Mouse (Mus musculus) liver, embryonic 13.5 days (tissue): Measurements from ENCODE around the gene Mon1b. TPM values are rescaled to one million over a fixed set of nuclear protein-coding genes. Genes with fewer than 3 reads are reported as not detected.

Experiments
- ATAC-seq: fragments of 200-750 bp; cut with Nextera tagmentation; 2 replicates; pipeline ENCODE4 v1.8.0; 2017; ENCODE audit warnings: low read depth, mild to moderate bottlenecking, moderate number of reproducible peaks, moderate library complexity
- DNase-seq: peaks from one replicate; pipeline ENCODE4 v3.0.0; 2022
- H3K27ac ChIP-seq: fragments of 300-500 bp; sonication (generic); 2 replicates; pipeline ENCODE4 v1.5.1; 2015; ENCODE audit warnings: moderate library complexity, mild to moderate bottlenecking, inconsistent platforms
- H3K27me3 ChIP-seq: fragments of 300-500 bp; sonication (generic); 2 replicates; pipeline ENCODE4 v1.6.1; 2015; ENCODE audit warnings: mild to moderate bottlenecking, inconsistent platforms
- H3K36me3 ChIP-seq: fragments of 300-500 bp; sonication (generic); 2 replicates; pipeline ENCODE4 v1.6.1; 2015; ENCODE audit warnings: mild to moderate bottlenecking, inconsistent platforms
- H3K4me1 ChIP-seq: fragments of 300-500 bp; sonication (generic); replicated peaks from 2 replicates; pipeline ENCODE4 v1.6.1; 2015; ENCODE audit warnings: inconsistent platforms
- H3K4me2 ChIP-seq: fragments of 300-500 bp; sonication (generic); 2 replicates; pipeline ENCODE4 v1.6.1; 2015; ENCODE audit warnings: inconsistent platforms, mild to moderate bottlenecking, moderate library complexity
- H3K4me3 ChIP-seq: fragments of 300-500 bp; sonication (generic); replicated peaks from 2 replicates; pipeline ENCODE4 v1.5.1; 2015; ENCODE audit warnings: mild to moderate bottlenecking, inconsistent platforms
- H3K9ac ChIP-seq: fragments of 300-500 bp; sonication (generic); 2 replicates; pipeline ENCODE4 v1.6.1; 2015; ENCODE audit warnings: mild to moderate bottlenecking, inconsistent platforms
- H3K9me3 ChIP-seq: fragments of 300-500 bp; sonication (generic); replicated peaks from 2 replicates; pipeline ENCODE4 v1.6.1; 2016; ENCODE audit warnings: inconsistent platforms
- WGBS: fragments of 180-500 bp; shearing (Covaris S2); methylation state at CpG from one replicate; pipeline ENCODE4 v1.1.7; 2015; ENCODE audit not compliant: insufficient replicate concordance; 5-methylcytosine and 5-hydroxymethylcytosine counted together
- polyA plus RNA-seq: library from polyadenylated mRNA; unstranded; fragments of >200 nt; fragmentation: Nextera tagmentation; extraction: Ambion mirVana; gene quantifications from 2 replicates; pipeline ENCODE4 v1.2.1, GENCODE M21; 2015

The Mon1b gene
- polyA plus RNA-seq, 1 experiment from 2014 or later = 2.2 TPM

DNA sequence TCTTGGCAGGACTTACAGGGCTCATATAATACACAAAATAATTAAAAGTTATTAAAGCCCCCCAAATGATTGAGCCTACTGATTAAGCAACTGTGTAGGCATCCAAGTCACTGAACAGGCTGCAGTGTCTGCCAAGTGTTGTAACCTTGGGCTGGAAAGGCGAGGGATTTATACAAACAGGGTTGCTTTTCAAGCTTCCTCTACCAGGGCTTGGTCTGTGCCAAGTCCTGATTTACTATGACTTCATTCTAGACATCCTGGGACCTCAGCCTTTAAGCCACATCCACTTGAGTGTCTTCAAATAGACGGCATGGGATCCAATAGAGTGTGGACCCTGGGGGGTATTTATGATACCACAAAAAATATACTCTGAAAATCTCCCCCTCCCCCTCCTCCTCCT is 39.9 kb downstream of the Mon1b start:
- 63% methylated on average over 2 of the region's 2 CpGs for WGBS
- no peaks in the 10 kb centered on the region for H3K27me3 ChIP-seq
- no peak overlapping the region for H3K27ac ChIP-seq
- no peak overlapping the region for H3K4me2 ChIP-seq
- no peaks in the 10 kb centered on the region for H3K4me1 ChIP-seq
- no peak overlapping the region for H3K4me3 ChIP-seq
- H3K36me3 ChIP-seq = no peaks in the 10 kb centered on the region
- ATAC-seq (no peak), DNase-seq (no peak)
- H3K9ac ChIP-seq = no peak overlapping the region
- no peaks in the 10 kb centered on the region for H3K9me3 ChIP-seq

- ATAC-seq (no peak), DNase-seq (no peak)
- H3K4me3 ChIP-seq = no peak overlapping the region
- WGBS = 63% methylated on average over 1 of the region's 1 CpGs
- no peak overlapping the region for H3K4me2 ChIP-seq
- H3K36me3 ChIP-seq = no peaks in the 10 kb centered on the region
- H3K27me3 ChIP-seq = no peaks in the 10 kb centered on the region
- no peaks in the 10 kb centered on the region for H3K9me3 ChIP-seq
- no peak overlapping the region for H3K27ac ChIP-seq
- no peaks in the 10 kb centered on the region for H3K4me1 ChIP-seq
- no peak overlapping the region for H3K9ac ChIP-seq
Measured at GRCm38 (mm10) chr8:113676811-113677210, 41.4 kb downstream of the Mon1b start.

DNA sequence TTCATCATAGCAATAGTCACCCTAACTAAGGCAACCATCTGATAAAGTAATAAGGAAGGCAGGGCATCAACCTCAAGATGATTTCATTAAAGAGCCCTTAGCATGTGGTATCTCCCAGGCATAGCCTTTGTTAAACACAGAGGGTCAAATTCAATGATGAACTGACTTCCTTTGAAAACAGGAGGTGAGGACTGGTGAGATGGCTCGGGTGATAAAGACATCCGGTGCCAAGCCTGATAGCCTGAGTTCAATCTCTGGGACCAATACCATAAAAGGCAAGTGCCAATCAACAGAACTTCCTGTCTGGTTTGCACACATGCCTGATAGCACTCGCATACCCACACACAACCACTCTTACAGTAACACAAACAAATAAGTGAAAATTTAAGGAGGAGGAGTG is 44.0 kb downstream of the Mon1b start:
- no peak overlapping the region for H3K9ac ChIP-seq
- H3K4me1 ChIP-seq = no peaks in the 10 kb centered on the region
- WGBS = 6% methylated on average over 3 of the region's 3 CpGs
- no peaks in the 10 kb centered on the region for H3K27me3 ChIP-seq
- no peaks in the 10 kb centered on the region for H3K36me3 ChIP-seq
- no peak overlapping the region for H3K27ac ChIP-seq
- H3K4me2 ChIP-seq = no peak overlapping the region
- H3K4me3 ChIP-seq = no peak overlapping the region
- DNase-seq (no peak), ATAC-seq (no peak)
- H3K9me3 ChIP-seq = no peaks in the 10 kb centered on the region

DNA sequence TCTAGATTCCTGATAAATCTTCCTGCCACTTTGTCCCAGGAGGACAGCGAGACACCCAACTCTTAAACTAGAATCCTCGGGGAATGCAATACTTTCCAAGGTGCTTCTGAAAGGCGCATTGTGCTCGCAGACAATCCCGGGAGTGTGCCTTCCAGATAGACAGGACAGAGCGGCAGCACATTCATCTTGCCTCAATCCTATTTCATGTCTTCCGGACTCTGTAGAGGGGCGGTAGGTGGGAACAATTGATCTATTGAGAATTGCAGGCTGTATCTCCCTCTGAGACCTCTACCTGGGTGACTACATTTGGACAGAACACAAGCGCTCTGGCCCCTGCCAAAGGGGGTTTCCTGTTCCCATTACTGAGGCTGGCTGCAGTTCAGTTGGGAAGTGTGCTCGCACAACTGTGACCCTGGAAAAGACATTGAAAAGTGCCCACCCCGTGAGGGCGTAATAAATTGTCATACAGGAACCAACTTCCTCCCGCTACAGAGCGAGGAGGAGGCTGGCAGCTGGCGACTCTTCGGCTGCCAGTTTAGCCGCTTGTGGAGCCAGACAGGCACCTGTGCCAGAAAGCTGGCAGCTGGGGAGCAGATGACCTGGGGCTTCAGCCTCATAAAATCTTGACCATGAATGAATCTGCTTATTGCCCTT is 52.6 kb downstream of the Mon1b start:
- no peak overlapping the region for H3K4me2 ChIP-seq
- WGBS = 71% methylated on average over 17 of the region's 17 CpGs
- H3K4me3 ChIP-seq = no peak overlapping the region
- no peaks in the 10 kb centered on the region for H3K36me3 ChIP-seq
- ATAC-seq (no peak), DNase-seq (no peak)
- H3K9me3 ChIP-seq = no peaks in the 10 kb centered on the region
- no peaks in the 10 kb centered on the region for H3K4me1 ChIP-seq
- no peak overlapping the region for H3K27ac ChIP-seq
- no peaks in the 10 kb centered on the region for H3K27me3 ChIP-seq
- no peak overlapping the region for H3K9ac ChIP-seq

- H3K4me1 ChIP-seq = no peaks in the 10 kb centered on the region
- ATAC-seq (no peak), DNase-seq (no peak)
- H3K27me3 ChIP-seq = no peaks in the 10 kb centered on the region
- H3K9me3 ChIP-seq = no peaks in the 10 kb centered on the region
- H3K4me3 ChIP-seq = no peak overlapping the region
- H3K27ac ChIP-seq = no peak overlapping the region
- no peak overlapping the region for H3K9ac ChIP-seq
- H3K4me2 ChIP-seq = no peak overlapping the region
- no peaks in the 10 kb centered on the region for H3K36me3 ChIP-seq
- 61% methylated on average over 8 of the region's 8 CpGs for WGBS
Measured at GRCm38 (mm10) chr8:113688543-113688915, 53.1 kb downstream of the Mon1b start.

- Histone ChIP-seq H3K4me2 (no peak overlapping the region), H3K4me3 (no peak overlapping the region), H3K9me3 (no peaks in the 10 kb centered on the region), H3K27ac (no peak overlapping the region), H3K9ac (no peak overlapping the region), H3K27me3 (no peaks in the 10 kb centered on the region), H3K36me3 (no peaks in the 10 kb centered on the region), H3K4me1 (no peaks in the 10 kb centered on the region)
- ATAC-seq = no peak
- 66% methylated on average over 14 of the region's 14 CpGs for WGBS
- no peak for DNase-seq
Measured at GRCm38 (mm10) chr8:113691622-113692343, 56.4 kb downstream of the Mon1b start.

Other genes starting within 250 kb of the Mon1b start
- not detected in 2 replicates for gene Syce1l, start 7.6 kb downstream of the Mon1b start, polyA plus RNA-seq
- gene Adamts18, start 213.2 kb downstream of the Mon1b start, polyA plus RNA-seq = 0.10 and 0.12 TPM in 2 replicates